Mouse (Mus musculus): ENCODE results near the gene Ppdpf.
A peak's percentile ranks its signal among the peaks of the same experiment; 100 is the strongest.
"Not testable (repeated sequence)": the region's sequence is repeated elsewhere in the genome, so short reads cannot be mapped to it uniquely, and the experiment has no call there.

Gene Ppdpf

GRCm38 (mm10) chr2:181159771-181160170 is 27.3 kb upstream of the Ppdpf start:
- DNase-seq (ENCODE audit: low read depth) = no peak

DNA sequence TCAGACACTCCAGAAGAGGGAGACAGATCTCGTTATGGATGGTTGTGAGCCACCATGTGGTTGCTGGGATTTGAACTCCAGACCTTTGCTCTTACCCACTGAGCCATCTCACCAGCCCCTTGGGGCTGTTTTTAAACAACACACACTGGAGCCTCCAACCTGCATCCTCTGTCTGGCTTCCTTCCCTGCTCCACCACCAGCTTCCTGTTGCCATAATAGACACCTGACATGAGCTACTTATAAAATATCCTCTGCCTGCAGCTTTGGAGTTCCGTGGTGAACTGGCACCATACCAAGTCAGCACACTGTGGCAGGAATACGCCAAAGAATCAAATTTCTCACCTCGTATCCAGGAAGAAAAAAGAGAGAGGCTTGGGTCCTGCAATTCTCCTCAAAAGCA is 26.2 kb upstream of the Ppdpf start:
- DNase-seq (ENCODE audit: low read depth) = no peak

- DNase-seq (ENCODE audit: low read depth) = no peak
Measured at GRCm38 (mm10) chr2:181166469-181166868, 20.6 kb upstream of the Ppdpf start.

- DNase-seq (ENCODE audit: low read depth) = no peak
Measured at GRCm38 (mm10) chr2:181174646-181175045, 12.4 kb upstream of the Ppdpf start.

GRCm38 (mm10) chr2:181178015-181178414 is 9.0 kb upstream of the Ppdpf start:
- DNase-seq (ENCODE audit: low read depth) = no peak

- DNase-seq (ENCODE audit: low read depth) = no peak
Measured at GRCm38 (mm10) chr2:181178471-181178870, 8.6 kb upstream of the Ppdpf start.

DNA sequence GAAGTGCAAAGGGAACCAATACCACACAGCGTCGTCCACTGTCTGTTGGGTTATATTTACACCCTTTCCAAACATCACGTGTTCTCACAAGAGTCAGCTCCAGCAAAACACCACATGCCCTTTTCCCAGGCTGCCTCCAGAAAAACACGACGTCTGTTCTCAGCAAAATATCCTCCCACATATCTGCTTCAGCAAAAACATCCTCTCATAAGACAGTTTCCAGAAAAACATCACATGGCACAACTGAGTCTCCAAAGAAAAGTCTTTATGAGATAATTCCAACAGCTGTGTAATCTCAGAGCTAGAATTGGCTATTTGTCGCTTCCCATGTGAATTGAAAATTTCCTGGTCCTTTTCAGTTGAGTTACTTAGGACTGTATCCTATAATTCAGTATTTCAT is 6.1 kb upstream of the Ppdpf start:
- no peak for DNase-seq (ENCODE audit: low read depth)

DNA sequence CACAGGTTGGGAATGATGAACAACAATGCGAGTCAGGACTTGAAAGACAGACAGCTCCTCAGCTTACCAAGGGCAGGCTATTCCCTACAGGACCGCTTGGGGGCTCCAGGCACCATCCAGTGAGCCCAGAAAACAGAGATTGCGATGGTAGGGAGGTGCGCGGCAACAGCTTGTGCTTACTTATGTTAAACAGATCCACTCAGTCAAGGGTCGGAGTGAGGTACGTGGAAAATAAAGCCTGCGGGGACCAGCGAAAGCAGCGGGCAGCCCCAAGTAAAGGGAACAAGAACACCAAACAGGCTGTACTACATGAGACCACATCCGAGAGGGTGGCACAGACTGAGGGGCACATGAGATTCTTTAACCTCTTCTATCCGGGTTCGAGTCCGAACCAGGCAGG is 412 bp upstream of the Ppdpf start:
- peak; percentile 81 for DNase-seq (ENCODE audit: low read depth)

GRCm38 (mm10) chr2:181188681-181189080 is 1.6 kb downstream of the Ppdpf start:
- no peak for DNase-seq (ENCODE audit: low read depth)

DNA sequence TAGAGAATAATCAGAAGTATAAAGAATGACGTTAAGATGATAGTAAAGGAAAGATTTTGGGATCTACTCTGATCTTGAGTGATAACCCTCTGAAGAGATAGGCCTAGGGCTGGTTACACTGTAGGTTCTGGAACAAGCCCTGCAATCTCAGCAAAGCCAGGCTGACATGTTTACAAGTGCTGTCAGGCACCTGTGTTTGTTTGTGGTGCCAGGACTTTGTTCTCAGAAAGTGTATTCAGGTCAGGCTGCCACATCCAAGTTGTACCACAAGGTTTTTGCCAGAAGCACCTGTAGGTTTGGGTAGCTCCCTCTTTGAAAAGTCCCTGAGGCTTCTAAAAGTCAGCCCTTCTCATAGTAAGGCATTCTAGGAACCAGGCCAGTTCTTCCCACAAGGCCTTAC is 2.3 kb downstream of the Ppdpf start:
- no peak for DNase-seq (ENCODE audit: low read depth)

DNA sequence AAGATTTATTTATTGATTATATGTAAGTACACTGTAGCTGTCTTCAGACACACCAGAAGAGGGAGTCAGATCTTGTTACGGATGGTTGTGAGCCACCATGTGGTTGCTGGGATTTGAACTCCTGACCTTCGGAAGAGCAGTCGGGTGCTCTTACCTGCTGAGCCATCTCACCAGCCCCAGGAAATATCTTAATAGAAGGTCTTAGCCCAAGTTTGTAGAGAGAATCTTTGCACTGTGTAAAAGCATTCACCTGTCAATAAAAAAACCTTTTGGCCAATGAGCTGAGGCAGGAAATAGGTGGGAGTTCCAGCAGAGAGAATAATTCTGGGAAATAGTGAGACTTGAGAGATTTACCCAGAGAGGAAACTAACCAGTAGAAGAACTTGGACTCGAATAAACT is 4.3 kb downstream of the Ppdpf start:
- DNase-seq (ENCODE audit: low read depth) = not testable (repeated sequence)

GRCm38 (mm10) chr2:181191936-181192335 is 4.9 kb downstream of the Ppdpf start:
- no peak for DNase-seq (ENCODE audit: low read depth)

- no peak for DNase-seq (ENCODE audit: low read depth)
Measured at GRCm38 (mm10) chr2:181193044-181193443, 6.0 kb downstream of the Ppdpf start.

DNA sequence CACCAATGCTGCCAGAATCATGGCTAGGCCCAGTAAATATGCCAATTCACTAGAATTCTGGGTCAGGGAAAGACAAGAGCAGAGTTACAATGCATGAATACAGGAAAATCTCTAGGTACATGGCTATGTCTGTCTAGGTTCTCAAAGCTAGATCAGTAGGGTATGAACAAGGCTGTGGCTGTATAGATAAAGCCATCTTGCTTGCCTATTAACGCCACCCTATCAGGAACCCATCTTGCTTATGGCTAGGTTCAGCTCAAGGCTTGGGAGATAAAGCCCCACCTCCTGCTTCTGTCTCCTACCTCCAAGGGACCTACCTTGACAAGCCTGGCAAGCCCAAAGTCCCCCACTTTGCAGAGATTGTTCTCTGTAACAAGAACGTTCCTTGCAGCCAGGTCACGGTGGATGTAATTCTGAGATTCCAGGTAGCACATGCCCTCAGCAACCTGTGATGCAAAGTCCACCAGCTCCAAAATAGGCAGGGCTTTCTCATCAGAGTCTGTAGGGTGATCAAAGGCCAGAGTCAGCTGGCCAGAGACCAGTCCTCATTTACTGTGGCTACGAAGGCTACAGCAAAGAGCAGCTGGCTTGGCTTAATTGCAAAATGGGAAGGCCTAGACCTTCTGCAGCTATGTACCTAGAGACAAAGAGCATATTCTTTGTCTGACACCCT is 9.7 kb downstream of the Ppdpf start:
- DNase-seq (ENCODE audit: low read depth) = no peak

- no peak for DNase-seq (ENCODE audit: low read depth)
Measured at GRCm38 (mm10) chr2:181201606-181202005, 14.6 kb downstream of the Ppdpf start.

- DNase-seq (ENCODE audit: low read depth) = no peak
Measured at GRCm38 (mm10) chr2:181202422-181202821, 15.4 kb downstream of the Ppdpf start, which contains the start of gene Ptk6. Gene Ptk6 (minus strand): TSS chr2:181202789.

- DNase-seq (ENCODE audit: low read depth) = no peak
Measured at GRCm38 (mm10) chr2:181202886-181203285, 15.8 kb downstream of the Ppdpf start.

DNA sequence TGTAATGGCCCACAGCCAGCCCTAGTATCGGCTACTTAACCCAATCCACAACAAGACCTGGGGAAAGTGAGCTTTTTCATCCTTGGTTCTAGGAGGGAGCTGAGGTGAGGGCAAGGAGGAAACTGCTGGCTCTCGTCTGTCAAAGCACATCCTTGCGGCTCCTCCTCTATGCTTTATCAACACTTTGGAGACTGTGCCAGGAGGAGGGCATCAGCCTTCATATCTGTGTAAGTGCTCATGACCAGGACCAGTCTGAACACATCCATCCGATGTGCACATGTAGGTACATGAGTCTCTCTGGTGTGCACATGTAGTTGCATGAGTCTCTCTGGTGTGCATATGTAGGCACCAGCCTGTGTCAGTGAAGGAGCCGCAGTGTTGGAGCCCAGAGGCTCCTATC is 18.6 kb downstream of the Ppdpf start:
- DNase-seq (ENCODE audit: low read depth) = no peak

- no peak for DNase-seq (ENCODE audit: low read depth)
Measured at GRCm38 (mm10) chr2:181206118-181206517, 19.1 kb downstream of the Ppdpf start.

GRCm38 (mm10) chr2:181212389-181213020 is 25.5 kb downstream of the Ppdpf start:
- DNase-seq (ENCODE audit: low read depth) = no peak

DNA sequence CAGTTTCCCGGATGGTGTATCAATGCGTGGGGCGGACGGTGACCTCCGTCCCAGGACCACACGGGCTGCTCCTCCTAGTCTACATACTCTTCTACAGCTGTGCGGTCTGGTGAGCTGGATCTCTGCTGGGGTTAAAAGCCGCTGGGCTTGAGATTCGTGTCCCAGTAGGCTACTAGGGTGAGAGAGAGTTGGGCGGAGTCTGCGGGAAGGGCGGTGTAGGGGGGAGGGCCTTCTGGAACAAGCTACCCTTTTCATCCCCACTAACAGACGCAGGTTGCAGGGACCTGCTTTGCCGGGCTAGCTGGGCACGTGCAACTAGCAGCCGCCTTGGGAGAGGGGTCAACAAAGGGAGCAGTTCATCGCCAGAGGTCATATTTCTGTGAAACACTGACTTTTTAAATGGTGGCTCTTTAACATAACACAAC is 26.0 kb downstream of the Ppdpf start, which contains the start of gene Srms:
TSS of gene Srms (minus strand) at position 165 of the 425 bp plus-strand sequence.
- no peak for DNase-seq (ENCODE audit: low read depth)

GRCm38 (mm10) chr2:181216037-181216436 is 29.0 kb downstream of the Ppdpf start:
- DNase-seq (ENCODE audit: low read depth) = no peak

DNA sequence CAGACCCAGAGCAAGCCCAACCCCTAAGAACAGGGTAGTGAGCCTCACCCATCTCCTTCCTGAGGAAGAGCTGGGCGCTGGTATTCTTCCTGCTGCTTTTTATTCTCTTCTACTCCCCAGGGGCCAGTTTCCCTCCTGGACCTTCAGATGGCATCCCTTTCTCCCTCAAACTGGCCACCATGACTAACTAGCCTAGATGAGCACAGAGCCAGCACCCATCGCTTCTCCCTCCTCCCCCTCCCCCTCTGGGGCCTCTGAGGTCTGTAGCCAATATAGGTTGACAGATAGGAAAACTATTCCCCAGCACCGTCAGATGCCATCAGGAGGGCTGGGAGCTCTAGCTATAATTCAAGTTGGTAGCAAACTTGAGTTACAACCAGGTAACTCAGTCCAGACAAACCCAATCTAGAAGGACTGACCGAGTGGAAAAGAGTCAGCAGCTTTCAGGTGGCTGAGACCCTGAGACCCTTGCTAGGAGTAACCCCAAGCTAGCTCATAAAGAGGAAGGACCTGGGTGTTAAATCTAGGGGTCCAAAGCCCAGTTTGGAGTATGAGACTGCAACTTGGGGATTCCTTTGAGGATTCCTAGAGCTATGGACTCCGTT is 31.9 kb downstream of the Ppdpf start:
- no peak for DNase-seq (ENCODE audit: low read depth)

Data from c-Kit-positive CD71-negative TER-119-negative erythroid progenitor cells, embryonic 14.5 days (primary cell).